Mouse (Mus musculus): ENCODE results near the gene Gse1.

- TF ChIP-seq CTCF (IDR thresholded peaks at IDR 0.05; ENCODE audit: control insufficient read depth, insufficient read depth, low read length) = no peak
- TF ChIP-seq POLR2A (IDR thresholded peaks at IDR 0.05; ENCODE audit: borderline replicate concordance, control insufficient read depth, low read depth, low read length) = no peak
Measured at GRCm38 (mm10) chr8:120329030-120329748, 100.9 kb downstream of the Gse1 start.
